Mouse (Mus musculus) B cell, adult (primary cell): ENCODE measurements around the gene Slc39a1. TPM values are rescaled to one million over a fixed set of nuclear protein-coding genes. Genes with fewer than 3 reads are reported as not detected.

Source experiments
- total RNA-seq: library from RNA; stranded (reverse); gene quantifications from 4 replicates; pipeline ENCODE4 v1.2.4, GENCODE M21; 2023; ENCODE audit not compliant: inconsistent age

Slc39a1 gene
- 29.2 to 30.8 TPM (median 30.3 TPM) in 4 replicates for total RNA-seq

DNA sequence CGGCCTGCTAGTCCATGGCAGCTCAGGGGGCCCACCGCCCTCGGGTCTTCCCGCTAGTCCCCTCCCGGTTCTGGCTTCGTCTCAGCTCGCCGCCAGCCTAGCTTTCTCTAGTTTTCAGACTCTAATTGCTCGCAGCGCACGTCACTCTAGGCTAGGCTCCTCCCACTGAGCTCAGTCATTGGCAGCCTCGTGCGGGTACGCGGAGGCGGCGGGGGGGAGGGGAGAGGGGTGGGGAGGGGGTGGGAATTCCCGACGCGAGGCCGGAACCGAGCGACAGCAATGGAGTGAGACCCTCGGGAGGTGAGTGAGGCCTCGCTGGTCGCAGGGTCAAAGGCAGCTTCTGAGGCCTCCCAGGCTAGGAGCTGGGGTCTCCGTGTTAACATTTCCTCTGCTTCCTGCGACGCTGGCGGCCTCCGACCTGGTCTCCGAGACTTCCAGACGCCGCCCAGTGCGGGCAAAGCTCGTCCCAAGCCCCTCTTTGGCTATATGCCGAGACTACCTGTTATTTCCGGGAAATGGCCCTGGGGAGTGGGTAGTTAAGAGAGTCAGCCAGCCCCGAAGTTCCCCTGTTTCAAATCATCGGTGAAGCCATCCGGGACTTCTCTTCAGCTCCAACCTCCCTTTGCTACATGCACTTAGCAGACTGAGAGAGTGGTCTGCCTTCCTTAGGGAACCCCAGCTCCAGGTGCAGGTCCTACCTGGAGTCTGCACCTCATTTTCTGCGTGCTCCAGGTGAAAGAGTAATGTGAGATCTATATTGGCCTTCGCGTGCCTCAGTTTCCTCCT, at the start of gene Slc39a1:
Gene Slc39a1, plus strand, starts transcription at position 213 of the 786 bp plus-strand sequence.

DNA sequence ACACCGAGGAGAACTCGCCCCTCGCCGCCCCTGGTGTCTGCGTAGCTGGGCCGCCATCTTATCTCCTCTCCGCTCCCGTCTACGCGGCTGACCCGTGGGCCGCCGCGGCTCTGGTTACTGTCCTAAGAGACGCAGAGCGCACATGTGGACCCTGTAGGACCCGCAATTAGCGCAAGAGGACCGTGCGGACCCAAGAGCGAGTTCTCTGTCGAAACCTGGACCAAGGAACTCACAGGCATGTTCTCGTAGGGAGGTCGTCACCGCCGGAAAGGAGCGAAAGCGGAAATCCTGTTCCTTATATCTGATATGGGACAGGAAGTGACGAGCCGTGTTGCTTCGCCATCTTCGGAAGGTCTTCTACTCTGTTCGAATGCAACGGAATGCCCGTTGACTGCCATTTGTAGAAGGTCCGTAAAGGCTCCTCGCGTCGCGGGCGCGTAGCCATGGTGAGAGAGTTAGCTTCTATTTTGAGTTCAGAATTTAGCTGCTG, 34.5 kb upstream of the Slc39a1 start, which contains the start of the genes Rps27 and Rab13:
Gene Rps27, minus strand, starts transcription at position 275 of the 490 bp plus-strand sequence.
Gene Rab13, plus strand, starts transcription at position 319 of the 490 bp plus-strand sequence.

GRCm38 (mm10) chr3:90231507-90232333, 16.3 kb upstream of the Slc39a1 start, which contains the start of gene Jtb:
TSS of gene Jtb (plus strand) at chr3:90231597.

GRCm38 (mm10) chr3:90242984-90243775, 4.8 kb upstream of the Slc39a1 start, which contains the start of gene Creb3l4:
TSS of gene Creb3l4 (minus strand) at chr3:90243512.

GRCm38 (mm10) chr3:90253653-90254418, 5.9 kb downstream of the Slc39a1 start, which contains the start of gene Crtc2:
TSS of gene Crtc2 (plus strand) at chr3:90254163.

DNA sequence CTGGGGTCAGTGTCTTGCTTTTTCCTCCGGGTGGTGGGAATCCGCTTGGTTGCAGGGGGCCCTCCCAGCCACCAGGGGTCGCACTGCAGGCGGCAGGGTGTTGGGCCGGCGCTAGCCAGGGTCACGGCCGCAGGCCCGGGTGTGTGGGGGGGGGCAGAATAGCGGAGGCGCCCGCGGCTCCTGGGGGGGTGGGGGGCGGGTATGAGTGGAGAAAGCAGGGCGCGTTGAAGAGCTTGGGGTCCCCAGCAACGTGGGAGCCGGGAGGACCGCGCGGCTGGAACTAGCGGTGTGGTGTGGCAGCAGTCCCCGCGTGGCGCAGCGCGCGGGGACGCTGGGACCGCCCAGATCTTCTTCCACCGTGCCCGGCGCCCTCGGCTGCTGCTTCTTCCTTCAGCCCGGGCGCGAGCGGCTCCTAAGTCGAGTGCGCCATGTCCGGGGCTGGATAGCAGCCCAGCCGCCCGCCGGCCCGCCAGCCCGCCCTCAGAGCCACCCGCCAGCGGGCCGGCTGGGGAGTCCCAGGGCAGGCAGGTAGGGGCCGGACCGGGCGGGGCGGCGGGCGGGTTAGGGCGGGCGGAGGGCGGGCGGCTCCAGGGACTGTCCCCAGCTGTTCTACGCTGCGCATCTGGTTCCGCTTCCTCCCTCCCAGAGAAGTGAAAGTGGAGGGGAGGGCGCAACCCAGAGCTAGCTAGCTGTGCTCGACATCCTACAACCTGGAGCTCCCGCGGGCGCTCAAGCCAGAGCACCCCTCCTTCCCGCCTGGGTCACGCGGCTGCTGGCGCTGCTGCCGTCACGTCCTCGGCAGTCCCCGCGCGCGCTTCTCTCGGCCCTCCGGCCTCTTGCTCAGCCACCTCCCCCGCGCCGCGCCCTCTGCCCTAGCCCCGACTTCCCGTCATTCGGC, 17.3 kb downstream of the Slc39a1 start, which contains the start of gene Dennd4b:
Gene Dennd4b, plus strand, starts transcription at position 152 of the 898 bp plus-strand sequence.

GRCm38 (mm10) chr3:90292345-90293275, 44.6 kb downstream of the Slc39a1 start, which contains the start of gene Gatad2b:
TSS of gene Gatad2b (plus strand) at chr3:90293178.

Other genes with a start within 250 kb of the Slc39a1 start
- gene Hax1, start 249.4 kb upstream of the Slc39a1 start, total RNA-seq = 49.4 to 71.9 TPM (median 64.8 TPM) in 4 replicates
- gene 4933434E20Rik, start 196.5 kb upstream of the Slc39a1 start, total RNA-seq = 99.0 to 130 TPM (median 121 TPM) in 4 replicates
- 262 to 354 TPM (median 316 TPM) in 4 replicates for gene Ubap2l, start 195.5 kb upstream of the Slc39a1 start, total RNA-seq
- gene Tpm3, start 175.5 kb upstream of the Slc39a1 start, total RNA-seq = 552 to 576 TPM (median 565 TPM) in 4 replicates
- 1.3 to 2.2 TPM (median 1.5 TPM) in 4 replicates for gene Nup210l, start 144.0 kb upstream of the Slc39a1 start, total RNA-seq
- 9,271 to 10,786 TPM (median 10,164 TPM) in 4 replicates for gene Rps27, start 34.5 kb upstream of the Slc39a1 start, total RNA-seq
- 0.93 TPM in 1 of 4 replicates, not detected in the others for gene Rab13, start 34.5 kb upstream of the Slc39a1 start, total RNA-seq
- gene Jtb, start 16.6 kb upstream of the Slc39a1 start, total RNA-seq = 90.1 to 110 TPM (median 97.2 TPM) in 4 replicates
- gene Creb3l4, start 4.7 kb upstream of the Slc39a1 start, total RNA-seq = not detected in 4 replicates
- 175 to 191 TPM (median 186 TPM) in 4 replicates for gene Crtc2, start 6.0 kb downstream of the Slc39a1 start, total RNA-seq
- gene Dennd4b, start 17.0 kb downstream of the Slc39a1 start, total RNA-seq = 174 to 198 TPM (median 187 TPM) in 4 replicates
- 110 to 130 TPM (median 118 TPM) in 4 replicates for gene Gatad2b, start 45.0 kb downstream of the Slc39a1 start, total RNA-seq
- 0.99 to 2.0 TPM (median 1.6 TPM) in 4 replicates for gene Slc27a3, start 141.8 kb downstream of the Slc39a1 start, total RNA-seq
- gene Ints3, start 185.4 kb downstream of the Slc39a1 start, total RNA-seq = 50.8 to 61.1 TPM (median 56.2 TPM) in 4 replicates
- 0.83 TPM in 1 of 4 replicates, not detected in the others for gene Npr1, start 217.7 kb downstream of the Slc39a1 start, total RNA-seq
- 85.5 to 94.6 TPM (median 90.6 TPM) in 4 replicates for gene Ilf2, start 228.0 kb downstream of the Slc39a1 start, total RNA-seq
- gene Snapin, start 242.9 kb downstream of the Slc39a1 start, total RNA-seq = 52.9 to 66.8 TPM (median 60.9 TPM) in 4 replicates